Comparison of ENCODE assay signal across 8 mouse cellular contexts in the genomic region with DNA sequence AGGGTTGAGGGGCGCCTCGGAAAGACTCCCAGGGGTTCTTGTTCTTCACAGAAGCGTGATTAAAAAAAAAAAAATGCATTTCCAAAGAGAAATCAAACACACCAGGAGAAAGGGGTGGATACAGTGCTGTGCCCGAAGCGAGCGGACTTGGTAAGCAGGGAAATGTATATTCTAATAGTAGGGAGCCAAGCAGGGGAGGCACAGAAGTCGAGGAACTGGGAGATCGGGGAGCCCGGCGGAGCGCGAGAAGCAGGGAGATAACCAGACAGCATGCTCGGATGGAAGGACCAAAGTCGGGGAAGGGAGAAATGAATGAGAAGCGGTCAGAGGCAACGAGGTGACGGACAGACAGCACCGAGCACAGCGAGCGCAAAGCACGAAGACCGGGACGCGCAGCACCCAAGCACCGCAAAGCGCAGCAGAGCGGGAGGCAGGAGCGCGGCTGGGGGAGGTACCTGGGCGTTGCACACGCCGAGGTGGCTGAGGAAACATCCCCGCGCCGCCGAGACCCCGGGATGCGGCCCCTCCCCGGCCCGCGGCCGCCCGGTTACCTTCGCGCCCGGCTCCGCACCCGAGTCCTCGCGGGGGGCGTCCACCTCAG. TPM values are rescaled to one million over a fixed set of nuclear protein-coding genes. Genes with fewer than 3 reads are reported as not detected.
A peak's percentile ranks its signal among the peaks of the same experiment; 100 is the strongest.
DNase-seq lines count a peak whose midpoint lies in the region; ATAC-seq lines count a peak whose summit lies in the region.

No protein-coding gene starts in this region.

- DNase-seq in A20 (ENCODE audit: low read depth, low spot score), result peak; percentile 83
- peak; percentile 79 to 81 for DNase-seq in adrenal gland, postnatal 36 days
- DNase-seq in heart, adult 8-10 months (ENCODE audit: low spot score), result peak; percentile 30
- peak; percentile 56 to 68 for DNase-seq in spleen, postnatal 10 days (ENCODE audit: low spot score in 2 of 2)

- H3K27ac ChIP-seq in embryonic facial prominence, embryonic 12.5 days, result peak overlapping the region; percentile 96
- peak overlapping the region; percentile 93 for H3K27ac ChIP-seq in kidney, embryonic 14.5 days (ENCODE audit: low read depth, low read length)
- H3K27ac ChIP-seq in limb, embryonic 15.5 days, result peak overlapping the region; percentile 96
- peak overlapping the region; percentile 98 for H3K27ac ChIP-seq in midbrain, embryonic 16.5 days (ENCODE audit: low read length)

- H3K27me3 ChIP-seq in embryonic facial prominence, embryonic 12.5 days, result no peaks in the 10 kb centered on the region
- H3K27me3 ChIP-seq in kidney, embryonic 14.5 days (ENCODE audit: control insufficient read depth, insufficient read depth, low read length), result no peaks in the 10 kb centered on the region
- H3K27me3 ChIP-seq in limb, embryonic 15.5 days, result no peaks in the 10 kb centered on the region
- H3K27me3 ChIP-seq in midbrain, embryonic 16.5 days (ENCODE audit: control insufficient read depth, insufficient read depth, low read depth, low read length), result no peaks in the 10 kb centered on the region

- H3K36me3 ChIP-seq in embryonic facial prominence, embryonic 12.5 days, result peaks cover 15% of the 10 kb centered on the region
- peaks cover 21% of the 10 kb centered on the region for H3K36me3 ChIP-seq in kidney, embryonic 14.5 days (ENCODE audit: control insufficient read depth, insufficient read depth, low read length)
- peaks cover 11% of the 10 kb centered on the region for H3K36me3 ChIP-seq in limb, embryonic 15.5 days
- peaks cover 8% of the 10 kb centered on the region for H3K36me3 ChIP-seq in midbrain, embryonic 16.5 days (ENCODE audit: control insufficient read depth, insufficient read depth, low read length)

- H3K9me3 ChIP-seq in embryonic facial prominence, embryonic 12.5 days, result no peaks in the 10 kb centered on the region
- no peaks in the 10 kb centered on the region for H3K9me3 ChIP-seq in kidney, embryonic 14.5 days (ENCODE audit: control insufficient read depth, low read length)
- no peaks in the 10 kb centered on the region for H3K9me3 ChIP-seq in limb, embryonic 15.5 days
- no peaks in the 10 kb centered on the region for H3K9me3 ChIP-seq in midbrain, embryonic 16.5 days (replicated peaks; ENCODE audit: control insufficient read depth, low read length, poor library complexity, severe bottlenecking)

- peak overlapping the region; percentile 72 for H3K9ac ChIP-seq in embryonic facial prominence, embryonic 12.5 days
- peak overlapping the region; percentile 84 for H3K9ac ChIP-seq in kidney, embryonic 14.5 days (ENCODE audit: low read depth, low read length)
- H3K9ac ChIP-seq in limb, embryonic 15.5 days, result peak overlapping the region; percentile 59
- H3K9ac ChIP-seq in midbrain, embryonic 16.5 days (ENCODE audit: low read depth, low read length), result peak overlapping the region; percentile 85

- H3K4me1 ChIP-seq in embryonic facial prominence, embryonic 12.5 days, result peaks cover 17% of the 10 kb centered on the region
- peaks cover 6% of the 10 kb centered on the region; the same call in 1 of the 2 replicates for H3K4me1 ChIP-seq in kidney, embryonic 14.5 days (ENCODE audit: control insufficient read depth, insufficient read depth, low read length)
- peaks cover 18% of the 10 kb centered on the region; the same call in 1 of the 2 replicates for H3K4me1 ChIP-seq in limb, embryonic 15.5 days
- peaks cover 23% of the 10 kb centered on the region for H3K4me1 ChIP-seq in midbrain, embryonic 16.5 days (ENCODE audit: control insufficient read depth, insufficient read depth, low read length)

- under 1% methylated on average over 40 of the region's 51 CpGs for WGBS in embryonic facial prominence, embryonic 12.5 days
- WGBS in kidney, embryonic 14.5 days, result under 1% methylated on average over 32 of the region's 51 CpGs
- 0% methylated on average over 43 of the region's 51 CpGs for WGBS in limb, embryonic 15.5 days
- WGBS in midbrain, embryonic 16.5 days, result under 1% methylated on average over 34 of the region's 51 CpGs

- peak overlapping the region; percentile 75 for H3K4me3 ChIP-seq in embryonic facial prominence, embryonic 12.5 days
- H3K4me3 ChIP-seq in kidney, embryonic 14.5 days (ENCODE audit: low read length), result peak overlapping the region; percentile 76
- peak overlapping the region; percentile 73 for H3K4me3 ChIP-seq in limb, embryonic 15.5 days
- H3K4me3 ChIP-seq in midbrain, embryonic 16.5 days (ENCODE audit: low read depth, low read length), result peak overlapping the region; percentile 73

- H3K4me2 ChIP-seq in embryonic facial prominence, embryonic 12.5 days (replicated peaks), result peak overlapping the region; percentile 59
- H3K4me2 ChIP-seq in kidney, embryonic 14.5 days (replicated peaks; ENCODE audit: low read depth, low read length), result peak overlapping the region; percentile 66
- H3K4me2 ChIP-seq in limb, embryonic 15.5 days, result peak overlapping the region; percentile 63
- peak overlapping the region; percentile 78 for H3K4me2 ChIP-seq in midbrain, embryonic 16.5 days (ENCODE audit: low read length)

- peak; percentile 79 for ATAC-seq in embryonic facial prominence, embryonic 12.5 days (ENCODE audit: insufficient number of reproducible peaks, insufficient read depth, low FRiP score, low TSS enrichment)
- peak; percentile 84 for ATAC-seq in kidney, embryonic 14.5 days (ENCODE audit: low FRiP score, low TSS enrichment)
- peak; percentile 71 for ATAC-seq in limb, embryonic 15.5 days (ENCODE audit: insufficient number of reproducible peaks, low FRiP score, low TSS enrichment, low read depth)
- ATAC-seq in midbrain, embryonic 16.5 days, result peak; percentile 83

RNA-seq across cellular contexts. Expression of gene Phc1, which starts 1.2 kb away (rescaled TPM):
- total RNA-seq in adrenal gland, postnatal 36 days (2021), result 10 to 100 TPM; 29.7 to 32.9 TPM
- 29.4 and 30.0 TPM in 2 replicates for polyA plus RNA-seq in embryonic facial prominence, embryonic 12.5 days (2016; fragmentation: Nextera tagmentation; extraction: Ambion mirVana)
- total RNA-seq in heart, adult 8-10 months (2022), result 10 to 100 TPM; 15.8 to 22.7 (median 20.1) TPM
- 22.4 and 29.4 TPM in 2 replicates for polyA plus RNA-seq in kidney, embryonic 14.5 days (2014; fragmentation: Nextera tagmentation; extraction: Ambion mirVana)
- polyA plus RNA-seq in limb, embryonic 15.5 days (2015; fragmentation: Nextera tagmentation; extraction: Ambion mirVana), result 15.7 and 16.8 TPM in 2 replicates
- 32.2 and 34.2 TPM in 2 replicates for polyA plus RNA-seq in midbrain, embryonic 16.5 days (2015; fragmentation: Nextera tagmentation; extraction: Ambion mirVana)

RNA-seq across cellular contexts. Expression of gene M6pr, which starts 30.6 kb away (rescaled TPM):
- 100 to 1,000 TPM; 151 to 167 TPM for total RNA-seq in adrenal gland, postnatal 36 days (2021)
- 72.6 and 75.1 TPM in 2 replicates for polyA plus RNA-seq in embryonic facial prominence, embryonic 12.5 days (2016; fragmentation: Nextera tagmentation; extraction: Ambion mirVana)
- total RNA-seq in heart, adult 8-10 months (2022), result 10 to 100 TPM; 43.1 to 44.9 (median 44.1) TPM
- 67.7 and 110 TPM in 2 replicates for polyA plus RNA-seq in kidney, embryonic 14.5 days (2014; fragmentation: Nextera tagmentation; extraction: Ambion mirVana)
- polyA plus RNA-seq in limb, embryonic 15.5 days (2015; fragmentation: Nextera tagmentation; extraction: Ambion mirVana), result 92.4 and 93.2 TPM in 2 replicates
- polyA plus RNA-seq in midbrain, embryonic 16.5 days (2015; fragmentation: Nextera tagmentation; extraction: Ambion mirVana), result 50.5 and 54.1 TPM in 2 replicates

RNA-seq across cellular contexts. Expression of gene Klrg1, which starts 56.5 kb away (rescaled TPM):
- total RNA-seq in adrenal gland, postnatal 36 days (2021), result under 1 TPM in 1 of 2 experiments, not detected in 1; 0.30 TPM
- polyA plus RNA-seq in embryonic facial prominence, embryonic 12.5 days (2016; fragmentation: Nextera tagmentation; extraction: Ambion mirVana), result 0.15 TPM in 2 replicates
- total RNA-seq in heart, adult 8-10 months (2022), result not detected
- polyA plus RNA-seq in kidney, embryonic 14.5 days (2014; fragmentation: Nextera tagmentation; extraction: Ambion mirVana), result not detected in 2 replicates
- polyA plus RNA-seq in limb, embryonic 15.5 days (2015; fragmentation: Nextera tagmentation; extraction: Ambion mirVana), result 0.14 and 0.16 TPM in 2 replicates
- polyA plus RNA-seq in midbrain, embryonic 16.5 days (2015; fragmentation: Nextera tagmentation; extraction: Ambion mirVana), result 1.4 and 1.6 TPM in 2 replicates

Comparison
In these comparisons a context has a peak if more than half of its experiments do, and no peak if none do; other contexts are left out.
1. Peak in every context shown above with its lines: DNase-seq, ATAC-seq, H3K4me3 ChIP-seq and H3K27ac ChIP-seq.
2. DNase-seq: peak in every context shown above with its lines; median percentile 83 in A20; 80 in adrenal gland, postnatal 36 days; 62 in spleen, postnatal 10 days; 30 in heart, adult 8-10 months.